Mouse (Mus musculus) CD4-positive, CD25-positive, alpha-beta regulatory T cell, adult 4 months (primary cell): ENCODE measurements at regions not wholly inside any gene's neighbourhood (a gene's known extent, or its start where the extent isn't known, plus 50 kb on each side); places are given as distances from the start of the nearest gene placed in this dataset.

Experiments
- ATAC-seq: one replicate; pipeline ENCODE4 v1.8.0; 2017

DNA sequence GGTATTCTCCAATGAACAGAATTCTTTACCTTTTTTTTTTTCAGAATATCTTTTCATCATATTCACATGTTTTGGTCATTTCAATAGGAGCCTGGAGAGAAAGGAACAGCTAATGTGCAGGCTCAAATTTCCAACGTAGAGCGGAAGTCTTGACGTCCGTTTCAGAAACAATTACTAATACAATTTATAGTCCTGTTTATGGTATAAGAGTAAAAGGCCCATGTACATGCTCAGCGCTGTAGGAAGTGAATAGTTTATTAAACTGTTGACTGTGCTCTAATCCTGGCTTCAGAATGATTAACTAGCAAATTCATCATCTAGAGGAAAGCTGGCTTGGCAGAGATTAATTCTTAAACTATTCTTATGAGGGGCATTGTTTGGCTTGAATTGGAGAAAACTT lies 142.1 kb downstream of the Pik3r1 start:
- no peak for ATAC-seq

DNA sequence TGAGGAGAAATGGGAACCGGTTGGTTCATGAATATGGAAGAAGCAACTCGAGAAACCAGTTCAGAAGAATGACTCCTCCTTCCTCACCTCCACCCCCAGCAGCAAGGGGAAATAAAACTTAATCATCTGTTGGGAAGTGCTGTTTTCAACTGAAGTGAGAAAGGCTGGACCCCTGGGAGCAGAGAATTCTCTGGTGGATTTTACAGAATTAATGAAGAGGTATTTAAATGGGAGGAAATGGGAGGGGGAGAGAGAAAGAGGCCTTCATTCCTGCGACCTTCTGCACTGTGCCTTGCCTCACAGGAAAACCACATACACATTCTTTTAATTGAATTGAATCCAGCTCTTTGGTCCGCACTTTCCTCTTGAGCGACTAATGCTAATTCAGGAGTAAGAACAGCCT lies 143.8 kb downstream of the Pik3r1 start:
- no peak for ATAC-seq

DNA sequence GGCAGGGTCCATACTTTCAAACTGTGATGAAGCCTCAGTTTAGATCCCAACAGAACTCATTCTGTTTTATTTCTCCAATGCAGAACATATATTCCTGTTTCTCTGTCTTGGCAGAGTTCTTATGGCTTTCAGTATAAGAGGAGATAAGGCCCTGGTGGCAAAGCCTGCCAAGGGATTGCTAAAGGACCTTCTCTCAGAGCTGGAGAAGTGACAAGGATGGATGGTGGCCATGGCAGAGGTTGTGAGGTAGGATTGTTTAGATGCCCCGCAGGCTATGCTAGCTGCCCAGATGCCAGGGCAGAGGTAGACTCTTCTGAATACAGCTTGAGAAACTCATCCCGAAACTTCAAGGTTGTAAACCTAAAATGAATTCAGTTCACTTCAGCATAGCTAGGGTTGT lies 145.4 kb downstream of the Pik3r1 start:
- ATAC-seq, result no peak

DNA sequence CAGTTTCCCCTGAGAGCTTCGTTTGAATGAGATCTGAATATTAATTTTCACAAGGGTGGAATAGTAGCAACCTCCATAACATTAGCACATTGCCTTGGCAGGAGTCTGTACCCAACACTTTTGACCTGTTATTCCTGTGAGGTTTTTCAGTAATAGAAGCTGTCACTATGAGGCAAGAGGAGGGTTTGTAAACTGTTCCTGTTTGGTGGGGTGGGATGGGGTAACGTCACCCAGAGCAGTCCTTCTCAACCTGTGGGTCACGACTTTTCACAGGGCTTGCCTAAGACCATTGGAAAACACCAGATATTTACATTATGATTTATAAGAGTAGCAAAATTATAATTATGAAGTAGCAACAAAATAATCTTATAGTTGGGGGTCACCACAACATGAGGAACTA lies 147.4 kb downstream of the Pik3r1 start:
- ATAC-seq, result no peak

DNA sequence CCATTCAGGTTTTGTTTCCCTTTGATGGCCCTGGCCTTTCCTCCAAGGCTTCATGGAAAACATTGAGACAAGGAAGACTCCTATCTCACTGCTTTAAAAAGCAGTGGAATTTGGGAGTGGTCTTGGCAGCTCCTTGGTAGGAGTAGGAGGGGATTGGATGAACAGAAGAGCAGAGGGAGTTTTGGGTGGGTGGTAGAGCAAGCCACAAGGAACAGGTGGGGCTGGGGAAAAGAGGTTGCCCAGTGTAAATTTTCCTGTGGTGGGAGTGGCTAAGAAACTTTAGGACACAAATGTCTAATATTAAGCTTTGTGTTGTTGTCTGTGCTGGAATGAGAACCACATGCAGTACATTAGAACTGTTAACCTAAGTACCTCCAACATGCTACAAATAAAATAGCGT lies 148.9 kb downstream of the Pik3r1 start:
- no peak for ATAC-seq

DNA sequence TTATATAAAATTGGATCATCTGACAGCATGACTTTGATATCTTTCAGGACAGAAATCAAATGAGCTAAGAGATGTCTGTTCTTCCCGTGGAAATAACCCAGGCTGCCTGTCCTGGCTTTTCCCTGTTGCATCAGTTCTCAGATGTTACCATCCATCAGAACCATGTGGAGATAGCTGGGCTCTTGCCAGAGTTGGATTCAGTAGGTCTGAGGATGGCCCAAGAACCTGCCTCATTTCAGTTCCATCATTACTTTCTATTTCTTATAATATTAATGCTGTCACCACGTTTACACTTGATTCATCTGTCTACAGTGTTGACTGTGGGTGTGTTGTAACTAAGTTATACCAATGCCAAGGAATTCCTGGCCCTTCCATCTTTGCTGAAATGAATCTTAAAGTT lies 155.2 kb downstream of the Pik3r1 start:
- no peak for ATAC-seq

DNA sequence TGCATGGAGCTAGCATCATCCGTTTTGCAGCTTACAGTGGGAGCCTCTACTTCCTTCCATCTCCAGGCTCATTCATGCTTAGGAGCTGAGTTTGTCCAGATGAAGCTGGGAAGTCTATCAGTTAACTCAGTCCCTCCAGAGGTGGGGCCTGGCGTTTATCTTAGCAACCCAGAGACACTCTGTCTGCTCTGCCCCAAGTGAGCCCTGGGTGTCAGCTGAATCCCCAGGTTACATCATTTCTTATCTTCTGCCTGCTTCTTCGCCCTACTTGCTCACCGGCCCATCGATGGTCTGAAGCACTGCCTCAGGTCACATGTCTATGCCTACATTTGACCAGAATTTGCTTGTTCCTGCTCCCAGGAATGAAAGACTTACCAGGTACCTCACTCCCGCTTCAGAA lies 156.3 kb downstream of the Pik3r1 start:
- ATAC-seq, result no peak

DNA sequence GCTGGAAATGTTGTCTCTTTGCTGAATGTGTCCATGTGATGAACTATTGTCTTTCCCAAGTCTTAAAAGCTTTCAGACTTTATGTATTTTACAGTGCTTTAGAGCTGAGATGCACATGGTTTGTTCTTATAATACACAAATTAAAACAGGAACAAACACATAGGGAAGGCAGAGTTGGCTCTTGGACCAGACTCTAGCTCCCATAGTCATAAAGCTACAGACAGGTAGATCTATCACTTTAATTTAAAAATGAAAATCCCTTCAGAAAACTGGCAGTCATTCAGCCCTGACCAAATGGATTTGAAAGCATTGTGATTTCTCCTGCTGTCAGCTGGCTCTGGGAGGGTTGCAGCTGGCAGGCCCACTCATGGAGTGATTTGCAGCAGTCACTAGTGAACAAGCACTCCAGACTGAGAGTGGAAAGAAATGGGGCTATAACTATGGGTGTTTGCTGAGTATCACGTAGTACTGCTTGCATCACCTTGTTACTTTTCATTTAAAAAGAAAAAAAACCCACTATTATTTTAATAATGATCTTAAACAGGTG lies 161.8 kb downstream of the Pik3r1 start:
- ATAC-seq, result no peak

DNA sequence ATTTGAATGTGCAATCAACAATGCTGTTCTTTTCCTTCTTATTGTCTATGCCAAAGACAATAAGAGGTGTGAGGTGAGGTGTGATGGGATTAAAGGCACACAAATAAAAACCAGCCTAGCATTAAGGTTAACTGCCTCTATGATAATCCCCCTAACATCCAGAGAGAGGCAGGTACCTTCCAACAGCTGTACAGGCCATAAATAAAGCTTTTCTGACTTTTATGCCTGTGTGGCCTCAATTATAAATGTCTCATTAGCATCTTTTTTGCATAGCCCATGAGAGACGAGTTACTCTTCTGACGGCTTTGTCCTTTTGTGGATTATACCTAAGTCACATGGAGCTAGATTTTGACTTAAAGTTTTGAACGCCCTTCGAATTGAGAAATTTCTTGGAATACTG lies 162.3 kb downstream of the Pik3r1 start:
- no peak for ATAC-seq

DNA sequence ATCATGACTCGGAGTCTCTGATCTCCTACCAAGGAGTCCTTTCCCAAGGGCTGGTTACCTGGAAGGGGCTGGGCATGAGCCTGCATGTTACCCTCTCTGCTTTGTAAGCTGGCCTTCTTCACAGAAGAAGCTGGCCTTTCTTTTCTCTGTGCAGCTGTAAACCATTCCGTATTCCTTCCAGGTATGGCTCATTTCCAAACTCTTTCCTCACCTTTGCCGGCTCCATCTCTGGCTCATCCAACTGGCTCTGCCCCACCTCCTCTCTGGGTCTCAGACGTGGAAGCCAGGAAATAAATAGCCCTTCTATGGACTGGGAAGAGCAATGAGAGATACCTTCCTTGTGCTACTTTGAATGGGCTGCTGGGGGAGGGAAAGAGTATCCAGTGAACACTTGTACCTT lies 163.0 kb downstream of the Pik3r1 start:
- ATAC-seq, result no peak

DNA sequence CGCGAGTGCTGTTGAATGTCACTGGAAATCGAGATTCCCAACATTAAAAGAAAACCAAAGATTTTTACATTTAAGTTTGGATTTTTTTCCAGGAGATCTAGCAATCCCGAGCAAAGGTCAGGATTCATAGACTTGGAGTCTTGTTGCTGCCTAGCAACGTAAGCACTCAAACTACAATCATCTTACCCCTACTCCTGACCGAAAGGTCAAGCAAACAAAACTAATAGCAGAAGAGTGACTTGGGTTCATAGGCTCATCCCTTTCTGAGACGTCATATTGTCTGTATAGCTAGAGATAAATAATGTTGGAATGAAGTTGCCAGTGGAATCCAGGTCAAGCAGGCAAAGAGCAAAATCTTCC lies 169.9 kb downstream of the Pik3r1 start:
- ATAC-seq, result no peak

DNA sequence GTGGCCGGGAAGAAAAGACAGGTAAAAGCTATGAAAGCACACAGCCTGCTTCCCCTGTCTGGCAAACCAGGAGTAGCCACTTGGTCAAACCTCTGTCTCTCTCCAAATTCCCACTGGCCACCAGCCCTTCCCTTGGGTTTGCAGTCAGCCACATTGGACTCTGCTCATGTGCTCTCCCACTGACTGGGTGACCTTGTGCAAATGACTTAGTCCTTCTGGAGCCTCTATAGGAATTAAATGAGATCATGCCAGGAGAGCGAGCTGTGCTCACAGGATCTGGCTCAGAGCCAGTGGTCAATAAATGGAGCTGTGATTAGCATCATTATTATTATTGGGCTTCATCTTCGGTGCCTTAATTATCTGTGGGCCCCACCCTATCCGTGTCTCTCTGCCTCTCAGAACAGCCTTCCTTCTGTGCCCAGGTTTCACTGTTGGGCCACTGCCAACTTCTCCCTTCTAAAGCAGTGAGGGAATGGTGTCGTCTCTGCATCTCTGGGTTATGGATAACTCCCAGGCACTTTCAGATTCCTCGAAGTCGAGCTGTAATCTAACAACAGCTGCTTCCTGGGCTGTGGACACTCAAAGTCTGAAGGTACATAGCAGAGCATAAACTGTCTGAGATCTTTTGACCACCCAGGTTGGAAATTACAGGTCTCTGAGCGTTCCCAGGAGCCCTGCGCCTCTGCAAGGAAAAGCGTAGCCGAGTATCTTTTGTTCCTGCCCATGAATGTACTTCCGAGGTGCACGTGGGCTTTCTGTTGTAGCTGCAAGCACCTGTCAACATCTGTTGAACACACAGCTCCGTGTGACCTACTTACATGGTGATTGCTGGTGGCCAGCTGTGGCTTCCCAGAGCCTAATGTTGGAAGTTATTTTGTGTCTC lies 170.5 kb downstream of the Pik3r1 start:
- ATAC-seq, result no peak

DNA sequence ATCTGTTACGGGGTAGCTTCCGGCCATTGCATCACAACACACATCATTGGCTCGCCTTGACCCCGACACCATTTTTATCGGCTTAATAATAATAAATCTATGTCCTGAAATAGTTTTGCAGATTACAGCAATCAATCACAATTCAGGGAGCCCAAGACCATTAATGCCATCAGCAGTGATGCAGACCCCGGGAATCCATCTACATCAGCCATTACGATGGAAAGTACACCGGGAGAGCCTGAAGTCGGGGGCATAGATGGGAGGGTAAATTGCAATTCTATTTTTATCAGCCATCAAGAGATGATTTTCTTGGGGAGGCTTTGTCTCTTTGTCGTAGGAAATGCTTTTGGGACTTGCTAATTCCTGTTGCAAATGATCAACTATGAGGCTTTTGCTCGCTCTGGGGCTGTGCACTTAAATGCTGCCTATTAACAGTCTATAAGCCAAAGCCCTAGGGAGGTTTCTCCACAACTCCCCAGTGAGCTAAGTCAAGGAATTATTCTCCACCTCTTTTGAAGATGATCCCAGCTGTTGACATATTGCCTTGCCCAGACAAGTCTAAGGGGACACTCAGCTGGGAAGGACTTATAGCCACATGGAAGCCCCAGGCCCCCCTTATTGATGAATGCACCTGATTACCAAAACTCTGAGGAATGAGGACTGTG lies 173.4 kb downstream of the Pik3r1 start:
- ATAC-seq, result no peak

DNA sequence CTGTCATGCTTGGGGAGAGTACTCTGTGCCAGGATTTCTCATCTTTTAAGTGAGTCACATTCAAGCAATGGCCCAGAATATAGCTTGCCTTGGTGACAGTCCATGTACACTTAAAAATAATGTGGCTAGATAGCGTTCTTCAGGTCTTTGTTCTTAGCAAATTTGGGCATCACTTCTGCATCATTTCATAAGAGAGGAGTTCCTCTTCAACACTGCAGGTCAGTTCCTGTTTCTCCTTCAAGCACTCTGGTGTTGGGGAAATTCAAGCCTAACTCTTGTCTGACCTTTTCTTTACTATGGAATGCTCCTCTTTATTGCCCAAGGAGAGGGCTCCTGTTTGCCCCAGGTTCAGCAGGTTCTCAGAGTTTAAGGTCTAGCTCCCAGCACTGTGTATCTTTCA lies 175.7 kb downstream of the Pik3r1 start:
- ATAC-seq, result no peak

DNA sequence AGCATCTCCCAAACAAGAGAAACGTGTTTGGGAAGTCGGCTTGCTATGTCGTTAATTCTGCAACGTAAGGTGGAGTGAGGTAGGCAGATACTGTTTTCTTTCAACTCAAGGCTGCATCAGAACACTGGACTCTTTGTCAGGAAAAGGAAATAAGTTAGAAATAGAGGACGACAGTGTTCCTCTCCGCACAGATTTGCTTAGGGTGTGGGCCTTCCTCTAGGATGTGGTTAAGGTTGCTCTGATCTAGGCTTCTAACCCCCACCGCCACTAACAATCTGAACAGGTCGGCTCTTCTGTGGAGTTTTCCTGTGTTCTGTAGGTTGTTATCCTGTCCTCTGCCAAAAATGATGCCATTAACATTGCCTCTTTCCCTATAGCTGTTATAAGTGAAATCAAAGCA lies 179.1 kb downstream of the Pik3r1 start:
- ATAC-seq, result peak; percentile 63

DNA sequence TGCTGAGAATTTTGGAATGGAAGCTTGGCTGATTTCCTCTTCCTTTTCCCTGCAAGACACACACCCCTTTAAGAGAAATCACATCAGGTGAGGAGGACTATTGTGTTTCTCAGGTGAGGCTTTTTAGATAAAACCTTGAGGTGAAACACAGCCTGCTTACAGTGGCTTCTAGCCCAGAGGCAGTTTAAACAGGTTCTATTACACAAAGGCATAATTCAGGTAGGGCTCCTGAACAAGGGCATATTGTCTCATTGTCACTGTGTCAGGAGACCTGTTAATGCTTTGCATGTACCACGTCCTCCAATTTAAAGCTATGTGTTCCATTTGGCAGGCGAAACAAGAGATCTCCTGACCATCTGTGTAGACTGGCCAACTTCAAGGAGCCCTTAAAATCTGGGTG lies 181.2 kb downstream of the Pik3r1 start:
- no peak for ATAC-seq

DNA sequence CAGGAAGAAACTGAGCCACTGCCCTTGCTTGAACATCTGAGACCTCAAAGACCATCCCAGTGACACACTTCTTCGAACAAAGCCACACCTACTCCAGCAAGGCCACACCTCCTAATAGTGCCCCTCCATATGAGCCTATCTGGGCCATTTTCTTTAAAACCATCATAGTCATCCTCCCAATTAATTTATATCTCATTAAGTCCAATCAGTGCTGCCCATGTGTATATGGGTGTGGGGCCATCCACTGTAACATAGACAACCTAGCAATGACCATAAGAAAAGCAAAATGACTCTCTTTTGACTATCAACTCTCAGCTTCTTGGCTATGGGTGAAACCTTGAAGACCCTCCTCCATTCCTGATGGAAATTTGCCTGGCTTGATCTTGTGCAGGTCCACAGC lies 191.5 kb downstream of the Pik3r1 start:
- no peak for ATAC-seq

DNA sequence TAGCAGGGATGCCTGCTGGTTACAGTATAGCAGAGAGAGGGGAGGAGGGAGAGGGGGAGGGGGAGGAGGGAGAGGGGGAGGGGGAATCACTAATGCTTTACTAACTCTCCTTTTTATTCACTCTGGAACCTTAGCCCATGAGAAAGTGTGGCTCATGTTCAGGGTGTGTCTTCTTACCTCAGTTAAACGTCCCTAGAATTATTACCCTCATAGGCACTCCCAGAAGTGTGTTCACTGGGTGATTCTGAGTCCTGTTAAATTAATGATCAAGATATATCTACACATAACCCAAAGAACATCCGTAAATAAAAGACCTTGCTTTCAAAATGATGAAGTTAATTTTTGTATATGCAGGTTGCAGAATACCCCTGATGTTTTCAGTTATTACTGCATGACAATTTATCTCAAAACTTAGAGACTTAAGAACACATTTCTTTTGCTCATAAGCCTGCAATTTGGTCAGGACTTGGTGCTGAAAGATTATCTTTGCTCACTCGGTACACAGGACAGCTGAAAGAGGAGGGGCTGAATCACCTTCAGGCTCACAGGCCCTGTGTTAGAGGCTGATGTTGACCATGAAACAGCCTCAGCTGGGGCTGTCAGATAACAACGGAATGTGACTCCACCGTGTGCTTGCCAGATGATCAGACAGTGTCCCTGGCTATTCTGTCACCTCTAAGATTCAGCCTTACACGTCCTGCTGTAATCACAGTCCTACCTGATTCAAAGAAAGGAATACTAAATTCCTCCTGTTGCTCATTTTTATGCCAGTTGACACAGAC lies 195.0 kb downstream of the Pik3r1 start:
- no peak for ATAC-seq

DNA sequence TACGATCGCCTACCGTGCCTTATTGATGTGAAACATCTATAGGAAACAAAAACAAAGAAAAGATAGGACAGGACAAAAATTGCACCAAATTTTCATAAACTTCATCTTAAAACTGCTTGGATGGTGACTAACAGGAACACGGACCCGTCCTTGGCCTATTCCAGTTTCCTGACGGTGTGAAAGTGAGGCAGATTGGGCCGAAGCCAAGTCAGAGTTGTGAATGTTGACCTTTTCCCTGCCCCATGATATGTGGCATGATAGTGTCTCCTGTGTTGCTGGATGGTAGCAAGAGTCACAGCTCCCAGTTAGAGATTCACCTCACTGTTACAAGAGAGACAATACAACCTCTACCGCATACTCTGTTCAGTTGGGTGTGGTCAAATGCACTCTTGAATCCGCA lies 195.8 kb downstream of the Pik3r1 start:
- ATAC-seq, result no peak

DNA sequence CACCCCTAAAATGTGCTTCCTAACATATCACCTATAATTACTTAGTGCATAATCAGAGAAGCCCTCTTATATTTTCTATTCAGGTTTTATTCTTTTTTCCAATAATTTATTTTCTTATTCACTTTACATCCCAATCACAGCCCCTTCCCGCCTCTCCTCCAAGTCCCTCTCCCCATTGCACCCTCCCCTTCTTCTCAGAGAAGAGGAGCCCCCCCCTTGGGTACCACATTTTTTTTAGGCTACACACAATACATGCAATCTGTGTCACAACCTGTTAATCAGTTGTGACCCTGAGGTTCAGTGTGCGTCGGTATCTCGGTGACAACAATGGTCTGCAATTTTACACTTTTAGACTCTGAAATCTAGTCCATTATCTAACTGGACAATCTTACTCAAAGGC lies 198.0 kb downstream of the Pik3r1 start:
- ATAC-seq, result no peak

DNA sequence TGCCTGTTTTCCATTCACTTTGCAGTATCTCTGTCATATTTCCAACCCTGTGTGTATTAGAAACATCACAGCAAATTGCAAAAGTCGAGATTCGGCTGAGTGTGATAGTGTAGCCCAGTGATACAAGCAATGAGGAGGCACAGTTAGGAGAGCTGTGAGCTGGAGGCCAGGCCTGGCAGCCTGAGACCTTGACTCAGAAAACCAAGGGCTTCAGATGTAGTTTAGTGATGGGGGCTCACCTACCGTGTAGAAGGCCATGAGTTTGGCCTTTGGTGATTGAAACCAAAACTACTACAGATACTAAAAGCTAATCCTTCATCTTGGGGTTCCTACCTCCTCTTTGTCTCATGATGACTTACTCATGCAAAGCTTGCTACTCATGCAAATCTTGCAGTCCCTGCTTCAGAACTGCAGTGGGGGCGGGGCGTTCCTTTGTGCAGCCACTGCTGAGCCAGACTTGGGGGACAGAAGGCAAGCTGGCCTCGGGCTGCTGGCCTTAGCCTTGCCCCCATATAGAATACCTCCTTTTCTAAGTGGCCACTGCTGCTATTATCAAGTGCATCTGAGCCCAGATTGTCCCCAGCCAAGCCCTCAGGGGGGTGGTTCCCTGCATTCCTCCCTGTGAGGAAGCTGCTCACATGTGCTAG lies 198.9 kb downstream of the Pik3r1 start:
- ATAC-seq, result no peak

DNA sequence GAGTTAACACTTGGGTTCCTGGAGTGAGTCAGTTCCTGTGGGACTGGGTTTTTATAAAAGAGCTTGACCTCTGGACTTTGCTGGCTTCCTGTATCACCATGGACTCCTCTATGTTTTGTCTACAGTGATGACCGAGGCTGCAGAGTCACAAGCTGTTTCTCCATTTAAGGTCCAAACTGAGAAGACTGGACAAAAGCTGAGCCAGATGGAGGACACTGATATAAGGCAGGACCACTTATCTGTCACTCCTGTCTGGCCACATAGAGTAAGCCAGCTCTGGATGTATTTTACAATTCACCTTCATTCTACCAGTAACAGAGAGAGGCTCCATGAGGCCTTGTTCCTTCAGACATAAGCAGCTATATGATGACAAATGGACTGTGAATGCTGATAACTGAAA lies 202.7 kb downstream of the Pik3r1 start:
- ATAC-seq, result no peak

DNA sequence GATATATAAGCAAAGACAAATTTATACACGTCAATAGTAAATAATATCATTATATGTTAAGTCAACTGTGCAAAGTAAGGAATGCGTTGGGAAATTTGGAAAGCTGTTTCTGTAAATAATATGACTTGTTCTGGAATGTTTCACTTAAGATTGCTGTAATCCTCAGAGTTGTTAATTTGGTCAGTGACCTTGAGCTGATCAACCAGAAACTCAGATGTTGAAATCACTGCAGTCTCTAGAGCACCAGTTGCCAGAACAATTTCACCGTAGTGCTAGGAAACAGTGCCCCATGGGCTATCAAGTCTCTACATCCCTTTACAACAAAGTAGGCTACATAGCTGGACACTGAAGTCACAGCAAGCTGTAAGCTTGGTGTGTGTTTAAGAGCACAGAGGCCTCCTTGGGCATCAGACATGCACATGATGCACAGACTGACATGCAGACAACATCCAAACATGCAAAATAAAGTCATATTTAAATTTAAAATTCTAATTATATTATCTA lies 212.6 kb downstream of the Pik3r1 start:
- no peak for ATAC-seq
